Mouse (Mus musculus): ENCODE results near the gene Fam171b. TPM values are rescaled to one million over a fixed set of nuclear protein-coding genes. Genes with fewer than 3 reads are reported as not detected.

Fam171b gene
- polyA plus RNA-seq, 1 experiment from 2014 or later, result 18.3 TPM

DNA sequence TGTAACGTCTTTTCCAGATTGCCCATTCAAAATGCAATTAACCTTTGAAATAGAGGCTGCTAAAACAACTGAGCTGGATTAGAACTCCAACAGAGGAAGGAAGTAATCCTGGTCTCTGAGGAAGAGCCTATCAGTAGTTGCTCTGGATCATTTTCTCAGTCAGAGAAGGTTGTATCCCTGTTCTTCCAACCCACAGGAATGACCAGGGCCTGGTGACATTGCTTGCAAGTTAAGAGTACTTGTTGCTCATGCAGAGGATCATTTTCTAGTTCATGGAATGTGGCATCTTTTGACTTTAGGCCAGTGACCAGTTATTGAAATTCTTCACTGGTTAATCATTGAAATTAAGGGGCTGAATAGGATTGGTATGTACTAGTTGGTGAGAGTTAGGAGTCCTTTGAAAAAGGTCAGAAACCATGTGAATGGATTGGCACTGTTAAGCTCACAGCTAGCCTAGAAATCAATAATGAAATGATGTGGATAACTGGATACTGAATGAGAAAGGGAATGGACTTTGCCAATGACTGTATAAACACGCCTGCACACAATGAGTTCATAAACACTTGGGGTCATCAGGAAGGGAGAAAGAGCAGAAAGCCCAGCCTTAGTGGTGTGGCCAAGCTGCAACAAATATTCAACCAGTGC, 89.6 kb downstream of the Fam171b start:
- Histone ChIP-seq H3K36me3 (no peaks in the 10 kb centered on the region), H3K27ac (no peak overlapping the region), H3K27me3 (no peaks in the 10 kb centered on the region), H3K4me3 (replicated peaks) (no peak overlapping the region), H3K9ac (replicated peaks) (no peak overlapping the region), H3K4me2 (no peak overlapping the region), H3K4me1 (replicated peaks) (no peaks in the 10 kb centered on the region), H3K9me3 (no peaks in the 10 kb centered on the region)
- WGBS, result 68% methylated on average over 2 of the region's 2 CpGs
- ATAC-seq (ENCODE audit: insufficient number of reproducible peaks, insufficient read depth, low FRiP score, low TSS enrichment, low read depth), result no peak

DNA sequence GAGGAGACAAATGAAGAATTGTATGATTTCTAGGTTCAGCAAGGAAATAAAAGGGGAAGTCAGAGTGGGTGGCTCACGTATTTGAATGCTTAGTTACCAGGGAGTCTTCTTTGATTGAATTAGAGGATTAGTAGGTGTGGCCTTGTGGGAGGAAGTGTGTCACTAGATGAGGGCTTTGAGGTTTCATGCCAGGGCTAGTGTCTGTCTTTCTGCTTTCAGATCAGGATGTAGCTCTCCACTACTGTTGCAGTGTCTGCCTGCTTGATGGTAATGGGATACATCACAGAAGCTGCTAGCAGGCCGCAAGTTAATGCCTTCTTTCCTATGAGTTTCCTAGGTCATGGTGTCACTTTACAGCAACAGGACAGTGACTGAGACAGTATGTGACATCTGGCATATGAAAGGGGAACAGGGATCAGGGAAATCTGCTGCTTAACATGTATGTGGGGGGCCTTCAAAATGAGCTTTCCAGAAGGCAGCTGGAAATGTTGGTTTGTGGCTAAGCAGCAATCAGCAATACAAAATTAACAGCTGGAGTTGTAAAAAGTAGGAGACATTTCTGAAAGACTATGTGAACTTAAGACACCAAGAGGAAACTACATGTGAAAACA, 117.1 kb downstream of the Fam171b start:
- H3K4me1 ChIP-seq (replicated peaks), result no peaks in the 10 kb centered on the region
- no peak overlapping the region for H3K27ac ChIP-seq
- no peaks in the 10 kb centered on the region for H3K9me3 ChIP-seq
- ATAC-seq (ENCODE audit: insufficient number of reproducible peaks, insufficient read depth, low FRiP score, low TSS enrichment, low read depth), result no peak
- H3K36me3 ChIP-seq, result no peaks in the 10 kb centered on the region
- H3K27me3 ChIP-seq, result no peaks in the 10 kb centered on the region
- H3K9ac ChIP-seq (replicated peaks), result no peak overlapping the region
- no peak overlapping the region for H3K4me3 ChIP-seq (replicated peaks)
- WGBS, result 55% methylated on average over 2 of the region's 2 CpGs
- H3K4me2 ChIP-seq, result no peak overlapping the region

Other genes starting within 250 kb of the Fam171b start
- 161 and 176 TPM in 2 replicates for gene Zc3h15, start 168.2 kb upstream of the Fam171b start, polyA plus RNA-seq (2016; fragmentation: Nextera tagmentation; extraction: Ambion mirVana)
- gene Itgav, start 88.2 kb upstream of the Fam171b start, polyA plus RNA-seq (2016; fragmentation: Nextera tagmentation; extraction: Ambion mirVana), result 74.0 and 78.7 TPM in 2 replicates
- gene Zswim2, start 128.6 kb downstream of the Fam171b start, polyA plus RNA-seq (2016; fragmentation: Nextera tagmentation; extraction: Ambion mirVana), result not detected in 2 replicates
- not detected in 2 replicates for gene Gm13698, start 143.1 kb downstream of the Fam171b start, polyA plus RNA-seq (2016; fragmentation: Nextera tagmentation; extraction: Ambion mirVana)
- not detected in 2 replicates for gene Gm13693, start 148.9 kb downstream of the Fam171b start, polyA plus RNA-seq (2016; fragmentation: Nextera tagmentation; extraction: Ambion mirVana)
- not detected in 2 replicates for gene Gm13695, start 154.7 kb downstream of the Fam171b start, polyA plus RNA-seq (2016; fragmentation: Nextera tagmentation; extraction: Ambion mirVana)
- not detected in 2 replicates for gene Gm13696, start 160.5 kb downstream of the Fam171b start, polyA plus RNA-seq (2016; fragmentation: Nextera tagmentation; extraction: Ambion mirVana)
- gene Gm13694, start 166.3 kb downstream of the Fam171b start, polyA plus RNA-seq (2016; fragmentation: Nextera tagmentation; extraction: Ambion mirVana), result not detected in 2 replicates
- gene Gm13697, start 172.1 kb downstream of the Fam171b start, polyA plus RNA-seq (2016; fragmentation: Nextera tagmentation; extraction: Ambion mirVana), result not detected in 2 replicates
- gene Gm13691, start 177.9 kb downstream of the Fam171b start, polyA plus RNA-seq (2016; fragmentation: Nextera tagmentation; extraction: Ambion mirVana), result not detected in 2 replicates